24 mouse cellular contexts compared by ENCODE assay signal in the genomic region with DNA sequence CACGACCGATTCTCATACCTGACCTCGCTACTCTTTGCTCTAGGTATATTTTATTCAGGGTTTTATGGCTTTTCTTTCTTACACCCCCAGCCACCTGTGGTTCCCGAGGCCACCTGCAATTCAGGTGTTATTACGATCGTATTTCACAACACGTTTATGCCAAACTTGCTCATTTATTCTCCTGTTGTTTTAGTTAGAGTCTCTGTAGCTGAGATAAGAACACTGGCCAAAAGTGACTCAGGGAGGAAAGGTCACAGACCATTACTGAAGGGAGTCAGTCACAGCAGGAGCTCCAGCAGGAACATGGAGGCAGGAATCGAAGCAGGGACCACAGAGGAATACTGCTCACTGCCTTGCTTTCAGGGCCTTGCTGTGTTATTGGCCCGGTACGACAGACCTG.
"Had no signal": no experiment of that assay in that cellular context is flagged by ENCODE, and none has a peak within 500 bp of the region (broad histone marks: within the 10 kb centered on the region; RNA-seq: fewer than 3 reads in every experiment).

No protein-coding gene starts in this region.

- H3K9ac ChIP-seq: hindbrain, embryonic 12.5 days; hindbrain, embryonic 15.5 days; limb, embryonic 12.5 days; liver, embryonic 13.5 days had no signal

- H3K27ac ChIP-seq: gastrocnemius, adult 2 months; hindbrain, embryonic 12.5 days; hindbrain, embryonic 15.5 days; hindbrain, postnatal 0 days; limb, embryonic 10.5 days; limb, embryonic 12.5 days; liver, embryonic 13.5 days had no signal

- H3K4me2 ChIP-seq: heart, embryonic 12.5 days; hindbrain, embryonic 12.5 days; hindbrain, embryonic 15.5 days; limb, embryonic 12.5 days; liver, embryonic 11.5 days; liver, embryonic 13.5 days had no signal

- H3K4me3 ChIP-seq: gastrocnemius, adult 2 months; heart, embryonic 12.5 days; hindbrain, embryonic 10.5 days; hindbrain, embryonic 12.5 days; hindbrain, embryonic 15.5 days; limb, embryonic 10.5 days; limb, embryonic 12.5 days; liver, embryonic 13.5 days had no signal

- H3K27me3 ChIP-seq: heart, embryonic 12.5 days; liver, embryonic 13.5 days had no signal

- ATAC-seq: forebrain, embryonic 16.5 days had no signal

- H3K9me3 ChIP-seq: heart, embryonic 12.5 days; hindbrain, embryonic 10.5 days; hindbrain, embryonic 12.5 days; hindbrain, embryonic 15.5 days; limb, embryonic 10.5 days; limb, embryonic 12.5 days; liver, embryonic 13.5 days had no signal

- H3K4me1 ChIP-seq: heart, embryonic 12.5 days; hindbrain, embryonic 12.5 days; liver, embryonic 13.5 days had no signal

- H3K36me3 ChIP-seq: heart, embryonic 12.5 days; hindbrain, embryonic 10.5 days; hindbrain, embryonic 12.5 days; hindbrain, embryonic 15.5 days; limb, embryonic 10.5 days; limb, embryonic 12.5 days; liver, embryonic 13.5 days had no signal

- DNase-seq: gastrocnemius, adult 2 months; gastrocnemius, postnatal 10 days; gastrocnemius, postnatal 25 days; heart, adult 18-20 months; heart, postnatal 10 days; heart, postnatal 4 days; kidney, adult 18-20 months; kidney, adult 8-10 months; kidney, postnatal 10 days; kidney, postnatal 25 days; kidney, postnatal 4 days; layer of hippocampus, adult 9-11 months; layer of hippocampus, postnatal 36 days; liver; liver, embryonic 13.5 days had no signal
